Mouse (Mus musculus) duodenum, adult 2 months (tissue): ENCODE results near the gene Cdk5r1. TPM values are rescaled to one million over a fixed set of nuclear protein-coding genes. Genes with fewer than 3 reads are reported as not detected.

Source experiments
- polyA plus RNA-seq: library from polyadenylated mRNA; depleted of rRNA; stranded (reverse); fragments of >200 nt; gene quantifications from 2 replicates; pipeline ENCODE4 v1.2.3, GENCODE M21; 2012; ENCODE audit warnings: low replicate concordance; rRNA removed

Gene Cdk5r1
- 0.88 and 0.93 TPM in 2 replicates for polyA plus RNA-seq

GRCm38 (mm10) chr11:80476222-80477189 lies at the start of gene Cdk5r1:
Cdk5r1 (plus strand) TSS chr11:80477023.

GRCm38 (mm10) chr11:80428381-80429008 lies 48.3 kb upstream of the Cdk5r1 start, which contains the start of gene Psmd11:
Psmd11 (plus strand) TSS chr11:80428615.

Other genes starting within 250 kb of the Cdk5r1 start
- gene Rhbdl3, start 176.1 kb upstream of the Cdk5r1 start, polyA plus RNA-seq: 0.82 and 0.98 TPM in 2 replicates
- gene 5730455P16Rik, start 99.0 kb upstream of the Cdk5r1 start, polyA plus RNA-seq: 1.4 and 1.5 TPM in 2 replicates
- gene Zfp207, start 93.7 kb upstream of the Cdk5r1 start, polyA plus RNA-seq: 30.4 and 40.3 TPM in 2 replicates
- gene Psmd11, start 48.4 kb upstream of the Cdk5r1 start, polyA plus RNA-seq: 11.1 and 13.6 TPM in 2 replicates